Mouse (Mus musculus) B cell, adult 2 months (primary cell): Measurements from ENCODE around the gene Unc13c.

Source experiments
- DNase-seq, 2 experiments: peaks; one replicate each; pipeline ENCODE4 v3.0.0; 2022

The Unc13c gene

GRCm38 (mm10) chr9:73968641-73969121, at the start of gene Unc13c:
TSS of gene Unc13c (minus strand) at chr9:73968966.
- DNase-seq = no peak

GRCm38 (mm10) chr9:74007976-74008686, 39.4 kb upstream of the Unc13c start:
- DNase-seq = no peak

- no peak for DNase-seq
Observed at GRCm38 (mm10) chr9:74002388-74002990, 33.7 kb upstream of the Unc13c start.

GRCm38 (mm10) chr9:73988096-73988495, 19.3 kb upstream of the Unc13c start:
- DNase-seq = no peak

- no peak for DNase-seq
Observed at GRCm38 (mm10) chr9:73987236-73987635, 18.5 kb upstream of the Unc13c start.

GRCm38 (mm10) chr9:73982597-73983344, 14.0 kb upstream of the Unc13c start:
- peak; percentile 1 for DNase-seq

GRCm38 (mm10) chr9:73972327-73972988, 3.7 kb upstream of the Unc13c start:
- no peak for DNase-seq

GRCm38 (mm10) chr9:73970717-73971116, 2.0 kb upstream of the Unc13c start:
- no peak for DNase-seq

GRCm38 (mm10) chr9:73965322-73965915, 3.3 kb downstream of the Unc13c start:
- DNase-seq = no peak

GRCm38 (mm10) chr9:73962471-73962870, 6.3 kb downstream of the Unc13c start:
- DNase-seq = no peak

GRCm38 (mm10) chr9:73952331-73952730, 16.4 kb downstream of the Unc13c start:
- no peak for DNase-seq

GRCm38 (mm10) chr9:73951586-73951985, 17.2 kb downstream of the Unc13c start:
- DNase-seq = no peak

GRCm38 (mm10) chr9:73934844-73935243, 33.9 kb downstream of the Unc13c start:
- no peak for DNase-seq

GRCm38 (mm10) chr9:73931988-73932387, 36.8 kb downstream of the Unc13c start:
- no peak for DNase-seq

GRCm38 (mm10) chr9:73927276-73927675, 41.5 kb downstream of the Unc13c start:
- DNase-seq = no peak

- DNase-seq = no peak
Observed at GRCm38 (mm10) chr9:73922449-73923115, 46.2 kb downstream of the Unc13c start.

GRCm38 (mm10) chr9:73905959-73906358, 62.8 kb downstream of the Unc13c start:
- no peak for DNase-seq

GRCm38 (mm10) chr9:73898516-73898915, 70.2 kb downstream of the Unc13c start:
- no peak for DNase-seq

- no peak for DNase-seq
Observed at GRCm38 (mm10) chr9:73896210-73896609, 72.6 kb downstream of the Unc13c start.

GRCm38 (mm10) chr9:73883587-73883986, 85.2 kb downstream of the Unc13c start:
- no peak for DNase-seq

GRCm38 (mm10) chr9:73883143-73883542, 85.6 kb downstream of the Unc13c start:
- no peak for DNase-seq

- DNase-seq = no peak
Observed at GRCm38 (mm10) chr9:73882393-73882919, 86.3 kb downstream of the Unc13c start.
